Mouse (Mus musculus) heart, adult 2 months (tissue): ENCODE results near the gene Padi2. TPM values are rescaled to one million over a fixed set of nuclear protein-coding genes. Genes with fewer than 3 reads are reported as not detected.

Experiments
- DNase-seq, 2 experiments: peaks; one replicate each; pipeline ENCODE4 v3.0.0; 2021
- H3K27ac ChIP-seq: fragments of 200-600 bp; 2 replicates; pipeline ENCODE4 v1.8.1; 2022
- H3K27me3 ChIP-seq: fragments of 200-500 bp; 2 replicates; pipeline ENCODE4 v1.6.1; 2012; ENCODE audit warnings: mild to moderate bottlenecking, low read length, inconsistent platforms, mixed read lengths; ENCODE audit not compliant: control insufficient read depth, insufficient read depth
- H3K36me3 ChIP-seq: fragments of 200-500 bp; 2 replicates; pipeline ENCODE4 v1.6.1; 2012; ENCODE audit warnings: low read length, inconsistent platforms; ENCODE audit not compliant: control insufficient read depth, insufficient read depth
- H3K4me1 ChIP-seq: fragments of 200-500 bp; 2 replicates; pipeline ENCODE4 v1.6.1; 2011; ENCODE audit warnings: low read length; ENCODE audit not compliant: control insufficient read depth, insufficient read depth
- H3K4me3 ChIP-seq: fragments of 200-600 bp; 2 replicates; pipeline ENCODE4 v1.8.1; 2022
- H3K79me2 ChIP-seq: fragments of 200-500 bp; replicated peaks from 2 replicates; pipeline ENCODE4 v1.6.1; 2012; ENCODE audit warnings: mild to moderate bottlenecking, inconsistent platforms, low read length, moderate library complexity, mixed read lengths; ENCODE audit not compliant: control insufficient read depth, insufficient read depth
- H3K9ac ChIP-seq: fragments of 200-500 bp; 2 replicates; pipeline ENCODE4 v1.6.1; 2012; ENCODE audit warnings: low read depth, mild to moderate bottlenecking, control low read depth, inconsistent platforms, low read length, mixed read lengths
- CTCF ChIP-seq: fragments of 200-600 bp; IDR thresholded peaks from 2 replicates; pipeline ENCODE4 v1.8.1; 2022; ENCODE audit warnings: antibody characterized with exemption, mild to moderate bottlenecking, moderate library complexity
- EP300 ChIP-seq: fragments of 200-500 bp; IDR thresholded peaks from 2 replicates; pipeline ENCODE4 v1.6.1; 2011; ENCODE audit warnings: low read depth, low read length, control low read depth; ENCODE audit not compliant: insufficient read depth
- POLR2A ChIP-seq: fragments of 200-500 bp; IDR thresholded peaks from 2 replicates; pipeline ENCODE4 v1.6.1; 2011; ENCODE audit warnings: mild to moderate bottlenecking, low read depth, low read length, control low read depth; ENCODE audit not compliant: insufficient read depth
- WGBS: fragments of 180-500 bp; shearing (Covaris S2); methylation state at CpG from one replicate; pipeline ENCODE4 v1.1.7; 2018; 5-methylcytosine and 5-hydroxymethylcytosine counted together
- intact Hi-C: fragments of 180-260 bp; cut with DNase I; formaldehyde crosslinking; loops from one replicate; pipeline ENCODE4 v1.15.1; 2025
- polyA plus RNA-seq: library from polyadenylated mRNA; depleted of rRNA; stranded (reverse); fragments of >200 nt; gene quantifications from 2 replicates; pipeline ENCODE4 v1.2.3, GENCODE M21; 2012
- total RNA-seq, 2 experiments: library from RNA; stranded (reverse); gene quantifications; 2 replicates each; pipeline ENCODE4 v1.2.3; 2021

The Padi2 gene
- total and polyA plus RNA-seq, 3 experiments: 0.31 to 1.4 (median 0.96) TPM

- DNase-seq: no peak
- H3K79me2 ChIP-seq: no peaks in the 10 kb centered on the region
- no peak overlapping the region for H3K4me3 ChIP-seq
- H3K9ac ChIP-seq: no peak overlapping the region
- H3K27ac ChIP-seq: no peak overlapping the region
- H3K27me3 ChIP-seq: no peaks in the 10 kb centered on the region; the same call in 1 of the 2 replicates
- TF ChIP-seq CTCF (no peak), POLR2A (no peak), EP300 (no peak)
- H3K36me3 ChIP-seq: no peaks in the 10 kb centered on the region
- 66% methylated on average over 4 of the region's 4 CpGs for WGBS
- no peaks in the 10 kb centered on the region for H3K4me1 ChIP-seq
- intact Hi-C loops: no loop called here
Observed at GRCm38 (mm10) chr4:140879739-140880138, 26.4 kb upstream of the Padi2 start.

- Histone ChIP-seq H3K4me3 (no peak overlapping the region), H3K9ac (no peak overlapping the region), H3K36me3 (no peaks in the 10 kb centered on the region), H3K4me1 (no peaks in the 10 kb centered on the region), H3K27ac (no peak overlapping the region), H3K79me2 (no peaks in the 10 kb centered on the region), H3K27me3 (no peaks in the 10 kb centered on the region; the same call in 1 of the 2 replicates)
- DNase-seq: no peak
- 86% methylated on average over 3 of the region's 3 CpGs for WGBS
- intact Hi-C loops: no loop called here
- TF ChIP-seq POLR2A: no peak
Observed at GRCm38 (mm10) chr4:140880207-140880606, 25.9 kb upstream of the Padi2 start.

- H3K9ac ChIP-seq: no peak overlapping the region
- no peak overlapping the region for H3K4me3 ChIP-seq
- no peak for TF ChIP-seq EP300
- no peak for TF ChIP-seq CTCF
- no peak for TF ChIP-seq POLR2A
- H3K79me2 ChIP-seq: no peaks in the 10 kb centered on the region
- no peaks in the 10 kb centered on the region for H3K4me1 ChIP-seq
- DNase-seq: no peak
- no peaks in the 10 kb centered on the region for H3K36me3 ChIP-seq
- 90% methylated on average over 8 of the region's 8 CpGs for WGBS
- H3K27ac ChIP-seq: no peak overlapping the region
- intact Hi-C loops: no loop called here
- H3K27me3 ChIP-seq: no peaks in the 10 kb centered on the region; the same call in 1 of the 2 replicates
Observed at GRCm38 (mm10) chr4:140881026-140881670, 25.0 kb upstream of the Padi2 start.

- H3K36me3 ChIP-seq: no peaks in the 10 kb centered on the region
- no peak for DNase-seq
- no peaks in the 10 kb centered on the region; the same call in 1 of the 2 replicates for H3K27me3 ChIP-seq
- no peak for TF ChIP-seq POLR2A
- TF ChIP-seq CTCF: no peak
- TF ChIP-seq EP300: no peak
- H3K27ac ChIP-seq: no peak overlapping the region
- H3K79me2 ChIP-seq: no peaks in the 10 kb centered on the region
- no peak overlapping the region for H3K4me3 ChIP-seq
- 92% methylated on average over 13 of the region's 13 CpGs for WGBS
- H3K4me1 ChIP-seq: no peaks in the 10 kb centered on the region
- intact Hi-C loops: no loop called here
- no peak overlapping the region for H3K9ac ChIP-seq
Observed at GRCm38 (mm10) chr4:140881771-140882170, 24.4 kb upstream of the Padi2 start.

- Histone ChIP-seq H3K79me2 (no peaks in the 10 kb centered on the region), H3K4me3 (no peak overlapping the region), H3K27me3 (no peaks in the 10 kb centered on the region; the same call in 1 of the 2 replicates), H3K4me1 (no peaks in the 10 kb centered on the region), H3K9ac (no peak overlapping the region), H3K36me3 (no peaks in the 10 kb centered on the region), H3K27ac (no peak overlapping the region)
- DNase-seq: no peak
- intact Hi-C loops: no loop called here
- WGBS: 65% methylated on average over 4 of the region's 4 CpGs
- TF ChIP-seq EP300 (no peak), CTCF (peak; percentile 40)
Observed at GRCm38 (mm10) chr4:140882365-140882764, 23.8 kb upstream of the Padi2 start.

GRCm38 (mm10) chr4:140882981-140883380 lies 23.2 kb upstream of the Padi2 start:
- H3K4me1 ChIP-seq: no peaks in the 10 kb centered on the region
- H3K79me2 ChIP-seq: no peaks in the 10 kb centered on the region
- intact Hi-C loops: no loop called here

More at GRCm38 (mm10) chr4:140882981-140883380, 23.2 kb upstream of the Padi2 start:
- Histone ChIP-seq H3K9ac (no peak overlapping the region), H3K27ac (no peak overlapping the region), H3K27me3 (no peaks in the 10 kb centered on the region; the same call in 1 of the 2 replicates), H3K4me3 (no peak overlapping the region), H3K36me3 (no peaks in the 10 kb centered on the region)
- WGBS: over 99% methylated on average over 3 of the region's 3 CpGs
- TF ChIP-seq POLR2A (no peak), EP300 (no peak), CTCF (no peak)
- no peak for DNase-seq
